Mouse (Mus musculus): ENCODE measurements at regions not wholly inside any gene's neighbourhood (a gene's known extent, or its start where the extent isn't known, plus 50 kb on each side); places are given as distances from the start of the nearest gene placed in this dataset.

DNA sequence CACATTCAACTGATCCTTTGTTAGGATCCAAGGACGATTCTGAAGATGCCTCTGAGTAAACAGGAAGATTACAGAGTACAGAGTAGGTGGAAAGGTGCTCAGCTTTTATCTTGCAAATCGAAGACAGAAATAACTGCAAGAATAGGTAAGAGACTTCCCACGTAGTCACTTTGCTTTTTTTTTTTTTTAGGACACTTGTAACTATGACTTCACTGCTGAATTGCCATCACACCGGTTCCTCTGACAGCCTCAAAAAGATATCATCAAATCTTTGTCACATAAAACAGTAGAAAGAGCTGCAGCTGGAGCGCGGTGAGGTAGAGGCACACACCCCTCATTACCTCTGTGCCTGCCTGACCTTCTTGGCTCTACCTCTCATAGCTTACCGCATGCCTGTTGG is 83.1 kb upstream of the Plcl2 start:
- 89% methylated on average over 7 of the region's 7 CpGs for WGBS
- no peak for DNase-seq
- H3K27ac ChIP-seq (ENCODE audit: insufficient read depth, low read length): no peak overlapping the region
- H3K4me1 ChIP-seq (ENCODE audit: control insufficient read depth, insufficient read depth, low read length): no peaks in the 10 kb centered on the region
- H3K4me3 ChIP-seq (replicated peaks; ENCODE audit: insufficient read depth, low read depth, low read length): no peak overlapping the region
- no peaks in the 10 kb centered on the region for H3K27me3 ChIP-seq (ENCODE audit: control insufficient read depth, insufficient read depth, low read length)
- TF ChIP-seq POLR2A (IDR thresholded peaks at IDR 0.05; ENCODE audit: borderline replicate concordance, insufficient read depth, low read length) (no peak), CTCF (IDR thresholded peaks at IDR 0.05; ENCODE audit: borderline replicate concordance, insufficient read depth, low read depth, low read length) (no peak)

DNA sequence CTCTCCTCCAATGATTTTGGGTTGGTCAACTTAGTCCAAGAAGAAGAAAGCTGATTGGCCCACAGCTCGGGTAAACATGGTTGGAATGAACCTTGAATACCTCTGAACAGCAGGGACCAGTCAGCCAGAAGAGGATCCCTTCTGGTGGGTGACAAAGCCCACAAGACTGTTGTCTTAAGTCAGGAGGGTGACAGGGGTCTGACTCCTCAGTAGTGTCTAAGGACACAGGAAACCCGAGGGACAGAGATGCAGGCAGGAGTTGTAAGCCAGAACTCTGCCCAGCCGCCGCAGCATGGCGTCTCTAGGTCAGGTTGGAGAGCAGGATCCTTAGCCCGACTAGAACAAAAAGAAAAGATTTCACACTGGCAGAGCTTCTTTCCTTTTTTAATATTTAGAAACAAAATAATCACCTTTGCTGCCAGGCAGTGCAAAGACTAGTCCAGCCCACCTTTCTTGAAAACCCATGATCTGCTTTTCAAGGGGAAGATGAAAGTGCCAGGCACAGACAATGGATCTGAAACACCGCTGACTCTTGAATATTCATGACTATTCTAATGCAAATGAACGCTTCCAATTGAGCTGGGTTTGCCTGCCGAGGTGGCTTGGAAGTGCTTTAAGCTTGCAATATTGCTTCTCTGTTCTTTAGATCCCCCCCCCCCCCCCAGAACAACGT is 81.7 kb upstream of the Plcl2 start:
- Histone ChIP-seq H3K4me3 (replicated peaks; ENCODE audit: insufficient read depth, low read depth, low read length) (no peak overlapping the region), H3K4me1 (ENCODE audit: control insufficient read depth, insufficient read depth, low read length) (no peaks in the 10 kb centered on the region), H3K27me3 (ENCODE audit: control insufficient read depth, insufficient read depth, low read length) (no peaks in the 10 kb centered on the region), H3K27ac (ENCODE audit: insufficient read depth, low read length) (no peak overlapping the region)
- 42% methylated on average over 10 of the region's 10 CpGs for WGBS
- no peak for TF ChIP-seq POLR2A (IDR thresholded peaks at IDR 0.05; ENCODE audit: borderline replicate concordance, insufficient read depth, low read length)
- no peak for TF ChIP-seq CTCF (IDR thresholded peaks at IDR 0.05; ENCODE audit: borderline replicate concordance, insufficient read depth, low read depth, low read length)
- DNase-seq: no peak

DNA sequence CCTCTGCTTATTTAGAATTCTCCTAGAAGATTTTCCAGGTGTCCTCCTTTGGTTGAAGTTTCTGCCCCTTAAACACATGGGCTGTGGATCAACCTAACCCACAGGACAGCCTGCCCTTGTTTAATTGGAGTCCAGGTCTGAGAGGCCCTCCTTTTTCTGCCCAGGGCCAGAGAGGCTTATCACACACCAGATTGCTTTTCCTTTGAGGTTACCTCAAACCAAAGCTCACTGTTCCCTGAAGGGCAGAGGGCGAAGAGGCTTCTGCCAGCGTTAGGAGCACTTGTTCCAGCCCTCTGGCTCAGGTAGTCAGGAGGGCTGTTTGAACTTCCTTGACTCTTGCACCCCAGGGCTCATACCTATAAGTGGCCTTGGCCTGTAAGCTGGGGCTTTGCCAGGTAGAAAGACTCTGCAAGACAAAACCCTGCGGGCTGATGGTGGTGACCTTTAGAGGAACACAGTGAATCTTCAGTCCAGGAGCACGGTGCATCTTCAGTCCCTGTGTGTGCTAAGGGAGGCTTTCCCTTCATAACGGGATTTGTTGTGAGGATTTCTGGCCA is 81.1 kb upstream of the Plcl2 start:
- Histone ChIP-seq H3K27ac (ENCODE audit: insufficient read depth, low read length) (no peak overlapping the region), H3K4me3 (replicated peaks; ENCODE audit: insufficient read depth, low read depth, low read length) (no peak overlapping the region)
- WGBS: 52% methylated on average over 5 of the region's 5 CpGs

DNA sequence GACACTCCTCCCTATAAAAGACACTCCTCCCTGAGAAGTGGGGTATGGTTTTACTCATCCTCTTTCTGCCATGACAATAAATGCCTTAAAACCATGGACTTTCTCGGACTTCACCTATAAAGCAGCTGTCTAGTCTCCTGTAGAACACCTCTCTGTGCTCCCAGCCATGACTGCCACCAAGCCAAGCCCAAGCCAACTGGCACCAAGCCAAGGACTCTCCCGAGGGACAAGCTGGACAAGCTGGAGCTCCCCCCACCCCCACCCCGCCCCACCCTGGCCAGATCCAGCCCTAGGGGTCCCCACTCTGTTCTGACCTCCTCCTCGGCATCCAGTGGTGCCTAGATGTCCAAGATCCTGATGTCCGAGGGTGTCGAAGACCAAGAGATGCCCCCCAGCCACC is 76.6 kb upstream of the Plcl2 start:
- H3K27me3 ChIP-seq (ENCODE audit: control insufficient read depth, insufficient read depth, low read length): no peaks in the 10 kb centered on the region
- TF ChIP-seq POLR2A (IDR thresholded peaks at IDR 0.05; ENCODE audit: borderline replicate concordance, insufficient read depth, low read length): no peak
- TF ChIP-seq CTCF (IDR thresholded peaks at IDR 0.05; ENCODE audit: borderline replicate concordance, insufficient read depth, low read depth, low read length): no peak
- H3K27ac ChIP-seq (ENCODE audit: insufficient read depth, low read length): no peak overlapping the region
- WGBS: 73% methylated on average over 6 of the region's 6 CpGs
- H3K4me3 ChIP-seq (replicated peaks; ENCODE audit: insufficient read depth, low read depth, low read length): no peak overlapping the region
- DNase-seq: no peak
- peaks cover 4% of the 10 kb centered on the region; the same call in 1 of the 2 replicates for H3K4me1 ChIP-seq (ENCODE audit: control insufficient read depth, insufficient read depth, low read length)

More for the DNA sequence above, 81.1 kb upstream of the Plcl2 start:
- Histone ChIP-seq H3K4me1 (ENCODE audit: control insufficient read depth, insufficient read depth, low read length) (no peaks in the 10 kb centered on the region), H3K27me3 (ENCODE audit: control insufficient read depth, insufficient read depth, low read length) (no peaks in the 10 kb centered on the region)
- TF ChIP-seq POLR2A (IDR thresholded peaks at IDR 0.05; ENCODE audit: borderline replicate concordance, insufficient read depth, low read length) (no peak), CTCF (IDR thresholded peaks at IDR 0.05; ENCODE audit: borderline replicate concordance, insufficient read depth, low read depth, low read length) (no peak)
- DNase-seq: no peak

DNA sequence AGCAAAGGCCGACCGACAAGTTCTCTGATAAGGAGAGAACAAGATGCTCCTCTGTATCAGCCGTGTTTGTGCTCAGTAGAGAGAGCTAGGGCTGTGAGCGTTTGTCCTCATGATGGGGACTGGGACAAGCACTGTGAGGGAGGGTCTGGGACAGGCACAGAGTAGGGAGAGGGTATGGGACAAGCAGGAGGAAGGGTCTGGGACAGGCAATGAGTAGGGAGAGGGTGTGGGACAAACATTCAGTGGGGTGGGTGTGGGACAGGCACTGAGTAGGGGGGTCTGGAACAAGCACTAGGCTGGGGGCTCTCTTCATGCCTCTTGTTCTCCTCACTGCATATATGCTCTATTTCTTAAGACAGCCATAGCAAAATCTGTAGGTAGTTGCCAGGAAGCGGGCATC is 70.2 kb upstream of the Plcl2 start:
- no peak overlapping the region for H3K4me3 ChIP-seq (replicated peaks; ENCODE audit: insufficient read depth, low read depth, low read length)
- H3K27me3 ChIP-seq (ENCODE audit: control insufficient read depth, insufficient read depth, low read length): no peaks in the 10 kb centered on the region
- TF ChIP-seq POLR2A (IDR thresholded peaks at IDR 0.05; ENCODE audit: borderline replicate concordance, insufficient read depth, low read length) (no peak), CTCF (IDR thresholded peaks at IDR 0.05; ENCODE audit: borderline replicate concordance, insufficient read depth, low read depth, low read length) (no peak)
- no peak for DNase-seq
- 77% methylated on average over 5 of the region's 5 CpGs for WGBS
- peaks cover 16% of the 10 kb centered on the region for H3K4me1 ChIP-seq (ENCODE audit: control insufficient read depth, insufficient read depth, low read length)
- no peak overlapping the region; the same call in 1 of the 2 replicates for H3K27ac ChIP-seq (ENCODE audit: insufficient read depth, low read length)

DNA sequence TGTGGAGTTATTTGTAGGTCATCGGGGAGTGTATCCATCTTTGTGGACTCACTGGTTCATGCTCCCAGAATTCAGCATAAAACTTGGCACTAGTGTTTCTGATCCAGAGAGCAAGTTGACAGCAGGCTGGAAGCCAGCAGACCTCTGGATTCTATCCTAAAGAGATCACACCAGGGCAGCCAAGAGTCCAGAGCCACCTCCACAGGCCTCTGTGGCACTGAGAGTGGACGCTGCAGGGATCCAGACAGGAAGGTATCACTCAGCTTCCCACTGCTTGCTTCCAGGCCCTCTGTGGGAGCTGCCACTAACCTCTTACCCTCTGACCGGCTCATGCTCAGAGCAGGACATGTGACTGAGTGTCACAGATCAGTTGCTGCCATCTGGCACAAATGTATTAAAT is 69.8 kb upstream of the Plcl2 start:
- no peak for TF ChIP-seq CTCF (IDR thresholded peaks at IDR 0.05; ENCODE audit: borderline replicate concordance, insufficient read depth, low read depth, low read length)
- no peak for TF ChIP-seq POLR2A (IDR thresholded peaks at IDR 0.05; ENCODE audit: borderline replicate concordance, insufficient read depth, low read length)
- no peak overlapping the region for H3K4me3 ChIP-seq (replicated peaks; ENCODE audit: insufficient read depth, low read depth, low read length)
- peaks cover 16% of the 10 kb centered on the region for H3K4me1 ChIP-seq (ENCODE audit: control insufficient read depth, insufficient read depth, low read length)
- no peaks in the 10 kb centered on the region for H3K27me3 ChIP-seq (ENCODE audit: control insufficient read depth, insufficient read depth, low read length)
- WGBS: 4% methylated on average over 3 of the region's 3 CpGs
- peak; percentile 63 to 66 for DNase-seq
- no peak overlapping the region; the same call in 1 of the 2 replicates for H3K27ac ChIP-seq (ENCODE audit: insufficient read depth, low read length)

DNA sequence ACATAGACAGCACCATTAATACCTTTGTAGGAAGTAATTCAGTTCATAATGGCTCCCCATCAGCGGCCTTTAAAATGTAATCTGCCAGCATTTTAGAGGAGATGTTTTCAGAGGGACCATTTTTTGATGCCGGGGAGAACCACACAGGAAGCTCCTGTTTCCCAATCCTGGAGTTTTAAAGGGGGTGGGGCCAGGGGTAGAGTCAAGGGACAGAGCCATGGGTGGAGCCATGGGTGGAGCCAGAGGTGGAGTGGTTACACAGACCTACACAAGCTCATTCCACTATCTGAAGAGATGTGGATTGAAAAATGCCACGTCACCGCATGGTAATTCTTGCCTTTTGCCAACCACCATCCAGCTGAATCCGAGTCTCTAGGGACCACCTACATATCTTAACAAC is 67.1 kb upstream of the Plcl2 start:
- no peak for DNase-seq
- TF ChIP-seq CTCF (IDR thresholded peaks at IDR 0.05; ENCODE audit: borderline replicate concordance, insufficient read depth, low read depth, low read length): no peak
- TF ChIP-seq POLR2A (IDR thresholded peaks at IDR 0.05; ENCODE audit: borderline replicate concordance, insufficient read depth, low read length): no peak
- Histone ChIP-seq H3K4me1 (ENCODE audit: control insufficient read depth, insufficient read depth, low read length) (peaks cover 14% of the 10 kb centered on the region), H3K27me3 (ENCODE audit: control insufficient read depth, insufficient read depth, low read length) (no peaks in the 10 kb centered on the region), H3K27ac (ENCODE audit: insufficient read depth, low read length) (no peak overlapping the region), H3K4me3 (replicated peaks; ENCODE audit: insufficient read depth, low read depth, low read length) (no peak overlapping the region)
- WGBS: 95% methylated on average over 5 of the region's 5 CpGs

DNA sequence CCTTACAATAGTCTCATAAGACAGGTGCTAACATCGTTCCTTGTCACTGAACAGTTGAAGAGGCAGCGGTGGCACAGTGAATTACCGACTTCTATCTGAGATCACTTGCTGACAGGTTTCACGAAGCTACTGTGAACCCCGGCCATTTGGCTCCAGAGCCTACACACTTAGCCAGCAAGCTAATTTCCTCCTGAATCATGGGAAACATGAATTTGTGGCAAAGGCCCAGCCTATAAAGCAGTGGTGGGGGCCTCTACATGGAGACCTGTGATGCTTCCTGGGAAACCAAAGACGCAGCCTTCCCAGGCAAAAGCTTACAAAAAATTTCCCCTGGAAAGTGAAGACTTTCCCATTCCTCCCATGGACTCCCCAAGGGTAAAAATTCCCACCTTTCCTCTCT is 66.3 kb upstream of the Plcl2 start:
- DNase-seq: peak in 1 of 2 experiments; percentile 21
- TF ChIP-seq CTCF (IDR thresholded peaks at IDR 0.05; ENCODE audit: borderline replicate concordance, insufficient read depth, low read depth, low read length) (no peak), POLR2A (IDR thresholded peaks at IDR 0.05; ENCODE audit: borderline replicate concordance, insufficient read depth, low read length) (no peak)
- WGBS: 55% methylated on average over 6 of the region's 6 CpGs
- Histone ChIP-seq H3K4me3 (replicated peaks; ENCODE audit: insufficient read depth, low read depth, low read length) (no peak overlapping the region), H3K27me3 (ENCODE audit: control insufficient read depth, insufficient read depth, low read length) (no peaks in the 10 kb centered on the region), H3K4me1 (ENCODE audit: control insufficient read depth, insufficient read depth, low read length) (peaks cover 14% of the 10 kb centered on the region), H3K27ac (ENCODE audit: insufficient read depth, low read length) (no peak overlapping the region)
